Mouse (Mus musculus) forebrain, embryonic 11.5 days (tissue): ENCODE results near the gene Nhp2. TPM values are rescaled to one million over a fixed set of nuclear protein-coding genes. Genes with fewer than 3 reads are reported as not detected.

Experiments used
- ATAC-seq: fragments of 200-750 bp; cut with Nextera tagmentation; replicated peaks from 2 replicates; pipeline ENCODE4 v1.8.0; 2017; ENCODE audit warnings: moderate TSS enrichment; ENCODE audit not compliant: low FRiP score
- DNase-seq: peaks from one replicate; pipeline ENCODE4 v3.0.0-alpha.2; 2017; ENCODE audit warnings: low spot score
- H3K27ac ChIP-seq: fragments of 300-500 bp; sonication (generic); 2 replicates; pipeline ENCODE4 v1.5.1; 2014; ENCODE audit warnings: low read depth, low read length
- H3K27me3 ChIP-seq: fragments of 300-500 bp; sonication (generic); 2 replicates; pipeline ENCODE4 v1.6.1; 2014; ENCODE audit warnings: mild to moderate bottlenecking, low read length, mixed read lengths; ENCODE audit not compliant: control insufficient read depth, insufficient read depth
- H3K36me3 ChIP-seq: fragments of 300-500 bp; sonication (generic); 2 replicates; pipeline ENCODE4 v1.6.1; 2014; ENCODE audit warnings: mild to moderate bottlenecking, low read length, moderate library complexity, mixed read lengths; ENCODE audit not compliant: control insufficient read depth, insufficient read depth
- H3K4me1 ChIP-seq: fragments of 300-500 bp; sonication (generic); replicated peaks from 2 replicates; pipeline ENCODE4 v1.6.1; 2014; ENCODE audit warnings: low read length, mixed read lengths; ENCODE audit not compliant: control insufficient read depth, insufficient read depth
- H3K4me2 ChIP-seq: fragments of 300-500 bp; sonication (generic); 2 replicates; pipeline ENCODE4 v1.6.1; 2014; ENCODE audit warnings: low read depth, mild to moderate bottlenecking, low read length, moderate library complexity, mixed read lengths; ENCODE audit not compliant: severe bottlenecking
- H3K4me3 ChIP-seq: fragments of 300-500 bp; sonication (generic); 2 replicates; pipeline ENCODE4 v1.5.1; 2014; ENCODE audit warnings: low read depth, low read length
- H3K9ac ChIP-seq: fragments of 300-500 bp; sonication (generic); 2 replicates; pipeline ENCODE4 v1.6.1; 2014; ENCODE audit warnings: low read length
- H3K9me3 ChIP-seq: fragments of 300-500 bp; sonication (generic); 2 replicates; pipeline ENCODE4 v1.6.1; 2016; ENCODE audit warnings: low read length, mixed read lengths; ENCODE audit not compliant: control insufficient read depth
- WGBS: fragments of 180-500 bp; shearing (Covaris S2); extraction: QIAGEN DNeasy Blood & Tissue Kit; methylation state at CpG from one replicate; pipeline ENCODE4 v1.1.7; 2014; 5-methylcytosine and 5-hydroxymethylcytosine counted together
- polyA plus RNA-seq: library from polyadenylated mRNA; unstranded; fragments of >200 nt; fragmentation: Nextera tagmentation; extraction: Ambion mirVana; gene quantifications from 2 replicates; pipeline ENCODE4 v1.2.1, GENCODE M21; 2014

Gene Nhp2
- polyA plus RNA-seq, 1 experiment from 2014 or later, result 154 TPM

- peak; percentile 86 for DNase-seq
- ATAC-seq, result peak; percentile 62
- Histone ChIP-seq H3K9ac (peak within 1 kb of the TSS; percentile 69), H3K4me2 (peak within 1 kb of the TSS; percentile 94), H3K9me3 (no peaks in the 10 kb centered on the region), H3K27me3 (peaks cover 7% of the 10 kb centered on the region; the same call in 1 of the 2 replicates), H3K36me3 (no peaks in the 10 kb centered on the region), H3K4me1 (peaks cover 22% of the 10 kb centered on the region; the same call in 1 of the 2 replicates), H3K27ac (no peak within 1 kb of the TSS), H3K4me3 (peak within 1 kb of the TSS; percentile 53)
- WGBS, result under 1% methylated on average over 68 of the region's 70 CpGs
Measured at GRCm38 (mm10) chr11:51650691-51651515, 31.4 kb downstream of the Nhp2 start, which contains the start of the genes N4bp3 and D930048N14Rik. N4bp3 (minus strand) TSS chr11:51650842. D930048N14Rik (plus strand) TSS chr11:51650954.

- Histone ChIP-seq H3K4me2 (no peak overlapping the region), H3K27me3 (peaks cover 7% of the 10 kb centered on the region; the same call in 1 of the 2 replicates), H3K9me3 (no peaks in the 10 kb centered on the region), H3K4me3 (no peak overlapping the region), H3K9ac (no peak overlapping the region), H3K36me3 (no peaks in the 10 kb centered on the region), H3K27ac (no peak overlapping the region), H3K4me1 (peaks cover 22% of the 10 kb centered on the region; the same call in 1 of the 2 replicates)
- DNase-seq (no peak), ATAC-seq (no peak)
- WGBS, result 91% methylated on average over 4 of the region's 4 CpGs
Measured at GRCm38 (mm10) chr11:51652889-51653418, 33.4 kb downstream of the Nhp2 start.

- Histone ChIP-seq H3K9ac (no peak overlapping the region), H3K27ac (no peak overlapping the region), H3K36me3 (no peaks in the 10 kb centered on the region), H3K4me3 (no peak overlapping the region), H3K4me1 (peaks cover 20% of the 10 kb centered on the region; the same call in 1 of the 2 replicates), H3K9me3 (no peaks in the 10 kb centered on the region), H3K4me2 (no peak overlapping the region), H3K27me3 (peaks cover 7% of the 10 kb centered on the region; the same call in 1 of the 2 replicates)
- no peak for ATAC-seq
- WGBS, result 84% methylated on average over 6 of the region's 6 CpGs
- DNase-seq, result no peak
Measured at GRCm38 (mm10) chr11:51653736-51654135, 34.2 kb downstream of the Nhp2 start.

GRCm38 (mm10) chr11:51654891-51655290 lies 35.4 kb downstream of the Nhp2 start:
- Histone ChIP-seq H3K27ac (no peak overlapping the region), H3K36me3 (no peaks in the 10 kb centered on the region), H3K4me3 (no peak overlapping the region), H3K4me1 (peaks cover 8% of the 10 kb centered on the region; the same call in 1 of the 2 replicates), H3K9ac (no peak overlapping the region), H3K9me3 (no peaks in the 10 kb centered on the region), H3K4me2 (no peak overlapping the region), H3K27me3 (peaks cover 4% of the 10 kb centered on the region; the same call in 1 of the 2 replicates)
- WGBS, result 93% methylated on average over 3 of the region's 3 CpGs
- DNase-seq (no peak), ATAC-seq (no peak)

GRCm38 (mm10) chr11:51656798-51657521 lies 37.4 kb downstream of the Nhp2 start:
- DNase-seq (no peak), ATAC-seq (no peak)
- no peaks in the 10 kb centered on the region for H3K9me3 ChIP-seq
- no peak overlapping the region for H3K27ac ChIP-seq
- no peaks in the 10 kb centered on the region for H3K4me1 ChIP-seq
- no peaks in the 10 kb centered on the region for H3K36me3 ChIP-seq
- WGBS, result 82% methylated on average over 10 of the region's 10 CpGs
- H3K4me2 ChIP-seq, result no peak overlapping the region
- H3K4me3 ChIP-seq, result no peak overlapping the region
- H3K27me3 ChIP-seq, result no peaks in the 10 kb centered on the region
- H3K9ac ChIP-seq, result no peak overlapping the region

GRCm38 (mm10) chr11:51658291-51658690 lies 38.8 kb downstream of the Nhp2 start:
- Histone ChIP-seq H3K27me3 (no peaks in the 10 kb centered on the region), H3K4me1 (no peaks in the 10 kb centered on the region), H3K4me2 (no peak overlapping the region), H3K36me3 (no peaks in the 10 kb centered on the region), H3K27ac (no peak overlapping the region), H3K9ac (no peak overlapping the region), H3K4me3 (no peak overlapping the region), H3K9me3 (no peaks in the 10 kb centered on the region)
- no peak for DNase-seq
- 73% methylated on average over 7 of the region's 7 CpGs for WGBS
- no peak for ATAC-seq

- H3K27me3 ChIP-seq, result no peaks in the 10 kb centered on the region
- H3K27ac ChIP-seq, result no peak overlapping the region
- no peak overlapping the region for H3K4me3 ChIP-seq
- no peak for DNase-seq
- no peaks in the 10 kb centered on the region for H3K9me3 ChIP-seq
- WGBS, result 83% methylated on average over 6 of the region's 6 CpGs
- no peak overlapping the region for H3K9ac ChIP-seq
- no peak for ATAC-seq
- no peak overlapping the region for H3K4me2 ChIP-seq
- H3K36me3 ChIP-seq, result no peaks in the 10 kb centered on the region
- no peaks in the 10 kb centered on the region for H3K4me1 ChIP-seq
Measured at GRCm38 (mm10) chr11:51658705-51659104, 39.2 kb downstream of the Nhp2 start.

GRCm38 (mm10) chr11:51661867-51662365 lies 42.4 kb downstream of the Nhp2 start:
- Histone ChIP-seq H3K4me2 (no peak overlapping the region), H3K36me3 (no peaks in the 10 kb centered on the region), H3K27ac (no peak overlapping the region), H3K4me3 (no peak overlapping the region), H3K9ac (no peak overlapping the region), H3K27me3 (no peaks in the 10 kb centered on the region), H3K4me1 (no peaks in the 10 kb centered on the region), H3K9me3 (no peaks in the 10 kb centered on the region)
- DNase-seq, result no peak
- ATAC-seq, result no peak
- 83% methylated on average over 16 of the region's 16 CpGs for WGBS
